8 mouse cellular contexts compared by ENCODE assay signal in genomic region chr5:74068714-74069321, GRCm38 (mm10). TPM values are rescaled to one million over a fixed set of nuclear protein-coding genes. Genes with fewer than 3 reads are reported as not detected.
DNase-seq lines count a peak whose midpoint lies in the region; ATAC-seq lines count a peak whose summit lies in the region.

No protein-coding gene starts in this region.

- no peaks in the 10 kb centered on the region for H3K36me3 ChIP-seq in forebrain, embryonic 15.5 days
- H3K36me3 ChIP-seq in hindbrain, embryonic 12.5 days: no peaks in the 10 kb centered on the region

- peak overlapping the region; percentile 82 for H3K27ac ChIP-seq in forebrain, embryonic 15.5 days (replicated peaks)
- H3K27ac ChIP-seq in hindbrain, embryonic 12.5 days: peak overlapping the region; percentile 94

- H3K9ac ChIP-seq in forebrain, embryonic 15.5 days (replicated peaks): peak overlapping the region; percentile 74
- peak overlapping the region; percentile 93 for H3K9ac ChIP-seq in hindbrain, embryonic 12.5 days

- H3K27me3 ChIP-seq in forebrain, embryonic 15.5 days: no peaks in the 10 kb centered on the region
- H3K27me3 ChIP-seq in hindbrain, embryonic 12.5 days: no peaks in the 10 kb centered on the region

- peak; percentile 63 for DNase-seq in cerebellum, adult 11 months
- no peak for DNase-seq in cerebellum, postnatal 4 days (ENCODE audit: low spot score in 2 of 2)
- DNase-seq in c-Kit-negative CD71-positive TER-119-positive erythroid progenitor cells, embryonic 14.5 days (ENCODE audit: low read depth, low spot score): peak; percentile 44
- DNase-seq in layer of hippocampus, adult 9-11 months: peak; percentile 51
- peak; percentile 90 for DNase-seq in lung, postnatal 36 days
- peak; percentile 72 for DNase-seq in retina, postnatal 1 day

- under 1% methylated on average over 18 of the region's 18 CpGs for WGBS in forebrain, embryonic 15.5 days
- 1% methylated on average over 18 of the region's 18 CpGs for WGBS in hindbrain, embryonic 12.5 days

- H3K4me3 ChIP-seq in forebrain, embryonic 15.5 days: peak overlapping the region; percentile 78
- peak overlapping the region; percentile 87 for H3K4me3 ChIP-seq in hindbrain, embryonic 12.5 days

- H3K4me2 ChIP-seq in forebrain, embryonic 15.5 days (replicated peaks): peak overlapping the region; percentile 91
- peak overlapping the region; percentile 85 for H3K4me2 ChIP-seq in hindbrain, embryonic 12.5 days (replicated peaks)

- peaks cover 30% of the 10 kb centered on the region for H3K4me1 ChIP-seq in forebrain, embryonic 15.5 days
- peaks cover 27% of the 10 kb centered on the region for H3K4me1 ChIP-seq in hindbrain, embryonic 12.5 days

- peak; percentile 49 for ATAC-seq in forebrain, embryonic 15.5 days (replicated peaks)
- peak; percentile 32 for ATAC-seq in hindbrain, embryonic 12.5 days (ENCODE audit: low FRiP score)

- no peaks in the 10 kb centered on the region for H3K9me3 ChIP-seq in forebrain, embryonic 15.5 days
- no peaks in the 10 kb centered on the region for H3K9me3 ChIP-seq in hindbrain, embryonic 12.5 days (replicated peaks)

RNA-seq across cellular contexts. Expression of gene Usp46, which starts 0.6 kb away (rescaled TPM):
- polyA plus RNA-seq in forebrain, embryonic 15.5 days (2015; fragmentation: Nextera tagmentation; extraction: Ambion mirVana): 28.0 and 29.0 TPM in 2 replicates
- polyA plus RNA-seq in hindbrain, embryonic 12.5 days (2016; fragmentation: Nextera tagmentation; extraction: Ambion mirVana): 36.9 and 44.9 TPM in 2 replicates

Comparison
In these comparisons a context has a peak if more than half of its experiments do, and no peak if none do; other contexts are left out.
1. DNase-seq: peak in cerebellum, adult 11 months (single experiment), c-Kit-negative CD71-positive TER-119-positive erythroid progenitor cells, embryonic 14.5 days (single experiment), layer of hippocampus, adult 9-11 months (single experiment), lung, postnatal 36 days (single experiment) and retina, postnatal 1 day (single experiment); none in cerebellum, postnatal 4 days (0 of 2).